Mouse (Mus musculus): Measurements from ENCODE around the gene Tpst1. TPM values are rescaled to one million over a fixed set of nuclear protein-coding genes. Genes with fewer than 3 reads are reported as not detected.

The Tpst1 gene
- polyA plus RNA-seq, 1 experiment from 2014 or later = 55.6 TPM

GRCm38 (mm10) chr5:130059413-130060328 is 13.5 kb upstream of the Tpst1 start:
- Histone ChIP-seq H3K4me3 (no peak overlapping the region), H3K27me3 (replicated peaks; ENCODE audit: low read depth, poor library complexity, severe bottlenecking) (no peaks in the 10 kb centered on the region), H3K36me3 (replicated peaks) (peaks cover 52% of the 10 kb centered on the region), H3K27ac (replicated peaks) (no peak overlapping the region), H3K4me1 (no peaks in the 10 kb centered on the region), H3K9me3 (no peaks in the 10 kb centered on the region)
- WGBS = 75% methylated on average over 12 of the region's 12 CpGs
- no peak for DNase-seq (ENCODE audit: low spot score)

- Histone ChIP-seq H3K4me1 (no peaks in the 10 kb centered on the region), H3K27me3 (replicated peaks; ENCODE audit: low read depth, poor library complexity, severe bottlenecking) (no peaks in the 10 kb centered on the region), H3K9me3 (no peaks in the 10 kb centered on the region), H3K27ac (replicated peaks) (no peak overlapping the region), H3K4me3 (no peak overlapping the region), H3K36me3 (replicated peaks) (peaks cover 47% of the 10 kb centered on the region)
- DNase-seq (ENCODE audit: low spot score) = no peak
- 92% methylated on average over 4 of the region's 4 CpGs for WGBS
These were observed 12.8 kb upstream of the Tpst1 start for GRCm38 (mm10) chr5:130060329-130060665.

GRCm38 (mm10) chr5:130062096-130062495 is 11.0 kb upstream of the Tpst1 start:
- H3K4me1 ChIP-seq = no peaks in the 10 kb centered on the region
- DNase-seq (ENCODE audit: low spot score) = no peak
- no peak overlapping the region for H3K27ac ChIP-seq (replicated peaks)
- 85% methylated on average over 2 of the region's 2 CpGs for WGBS
- no peaks in the 10 kb centered on the region for H3K27me3 ChIP-seq (replicated peaks; ENCODE audit: low read depth, poor library complexity, severe bottlenecking)
- H3K36me3 ChIP-seq (replicated peaks) = peaks cover 42% of the 10 kb centered on the region
- no peak overlapping the region for H3K4me3 ChIP-seq
- no peaks in the 10 kb centered on the region for H3K9me3 ChIP-seq

- H3K4me3 ChIP-seq = no peak overlapping the region
- H3K27me3 ChIP-seq (replicated peaks; ENCODE audit: low read depth, poor library complexity, severe bottlenecking) = no peaks in the 10 kb centered on the region
- WGBS = 84% methylated on average over 2 of the region's 2 CpGs
- no peaks in the 10 kb centered on the region for H3K4me1 ChIP-seq
- no peaks in the 10 kb centered on the region for H3K9me3 ChIP-seq
- no peak overlapping the region for H3K27ac ChIP-seq (replicated peaks)
- peaks cover 36% of the 10 kb centered on the region for H3K36me3 ChIP-seq (replicated peaks)
- no peak for DNase-seq (ENCODE audit: low spot score)
These were observed 9.4 kb upstream of the Tpst1 start for GRCm38 (mm10) chr5:130063760-130064159.

GRCm38 (mm10) chr5:130065579-130065978 is 7.5 kb upstream of the Tpst1 start:
- H3K9me3 ChIP-seq = no peaks in the 10 kb centered on the region; the same call in 1 of the 2 replicates
- no peak overlapping the region for H3K27ac ChIP-seq (replicated peaks)
- H3K36me3 ChIP-seq (replicated peaks) = peaks cover 18% of the 10 kb centered on the region
- no peaks in the 10 kb centered on the region for H3K4me1 ChIP-seq
- WGBS = 96% methylated on average over 1 of the region's 1 CpGs
- no peak for DNase-seq (ENCODE audit: low spot score)
- no peaks in the 10 kb centered on the region for H3K27me3 ChIP-seq (replicated peaks; ENCODE audit: low read depth, poor library complexity, severe bottlenecking)
- no peak overlapping the region for H3K4me3 ChIP-seq

- no peaks in the 10 kb centered on the region; the same call in 1 of the 2 replicates for H3K9me3 ChIP-seq
- no peaks in the 10 kb centered on the region for H3K36me3 ChIP-seq (replicated peaks)
- no peaks in the 10 kb centered on the region for H3K27me3 ChIP-seq (replicated peaks; ENCODE audit: low read depth, poor library complexity, severe bottlenecking)
- no peak overlapping the region for H3K27ac ChIP-seq (replicated peaks)
- WGBS = 75% methylated on average over 3 of the region's 3 CpGs
- no peaks in the 10 kb centered on the region for H3K4me1 ChIP-seq
- no peak for DNase-seq (ENCODE audit: low spot score)
- H3K4me3 ChIP-seq = no peak overlapping the region
These were observed 5.3 kb upstream of the Tpst1 start for GRCm38 (mm10) chr5:130067841-130068264.

- Histone ChIP-seq H3K36me3 (replicated peaks) (no peaks in the 10 kb centered on the region), H3K9me3 (no peaks in the 10 kb centered on the region), H3K27me3 (replicated peaks; ENCODE audit: low read depth, poor library complexity, severe bottlenecking) (peaks cover 19% of the 10 kb centered on the region), H3K4me1 (peaks cover 11% of the 10 kb centered on the region), H3K4me3 (no peak overlapping the region), H3K27ac (replicated peaks) (no peak overlapping the region)
- DNase-seq (ENCODE audit: low spot score) = no peak
- 76% methylated on average over 6 of the region's 6 CpGs for WGBS
These were observed 1.4 kb downstream of the Tpst1 start for GRCm38 (mm10) chr5:130074491-130074890.

- WGBS = 62% methylated on average over 6 of the region's 6 CpGs
These were observed 3.3 kb downstream of the Tpst1 start for GRCm38 (mm10) chr5:130076396-130076795.

GRCm38 (mm10) chr5:130078096-130078833 is 5.1 kb downstream of the Tpst1 start:
- H3K9me3 ChIP-seq = peaks cover 8% of the 10 kb centered on the region; the same call in 1 of the 2 replicates
- H3K4me3 ChIP-seq = 0 out of 2 replicates have a peak overlapping the region, but pooled peaks have one; percentile 88
- H3K27ac ChIP-seq (replicated peaks) = no peak overlapping the region
- peaks cover 29% of the 10 kb centered on the region for H3K36me3 ChIP-seq (replicated peaks)
- H3K27me3 ChIP-seq (replicated peaks; ENCODE audit: low read depth, poor library complexity, severe bottlenecking) = peaks cover 19% of the 10 kb centered on the region
- WGBS = 77% methylated on average over 9 of the region's 9 CpGs
- peaks cover 19% of the 10 kb centered on the region for H3K4me1 ChIP-seq
- DNase-seq (ENCODE audit: low spot score) = no peak

More at GRCm38 (mm10) chr5:130076396-130076795, 3.3 kb downstream of the Tpst1 start:
- peaks cover 5% of the 10 kb centered on the region; the same call in 1 of the 2 replicates for H3K9me3 ChIP-seq
- peaks cover 19% of the 10 kb centered on the region for H3K27me3 ChIP-seq (replicated peaks; ENCODE audit: low read depth, poor library complexity, severe bottlenecking)
- H3K4me1 ChIP-seq = peaks cover 19% of the 10 kb centered on the region
- H3K36me3 ChIP-seq (replicated peaks) = peaks cover 11% of the 10 kb centered on the region
- H3K27ac ChIP-seq (replicated peaks) = no peak overlapping the region
- H3K4me3 ChIP-seq = no peak overlapping the region
- DNase-seq (ENCODE audit: low spot score) = no peak

GRCm38 (mm10) chr5:130078834-130079156 is 5.7 kb downstream of the Tpst1 start:
- Histone ChIP-seq H3K27ac (replicated peaks) (peak overlapping the region; percentile 96), H3K36me3 (replicated peaks) (peaks cover 34% of the 10 kb centered on the region), H3K4me3 (peak overlapping the region; percentile 88), H3K9me3 (peaks cover 8% of the 10 kb centered on the region; the same call in 1 of the 2 replicates), H3K4me1 (peaks cover 19% of the 10 kb centered on the region), H3K27me3 (replicated peaks; ENCODE audit: low read depth, poor library complexity, severe bottlenecking) (peaks cover 19% of the 10 kb centered on the region)
- no peak for DNase-seq (ENCODE audit: low spot score)
- 44% methylated on average over 6 of the region's 6 CpGs for WGBS

- WGBS = under 1% methylated on average over 86 of the region's 86 CpGs
- peaks cover 19% of the 10 kb centered on the region for H3K27me3 ChIP-seq (replicated peaks; ENCODE audit: low read depth, poor library complexity, severe bottlenecking)
- H3K27ac ChIP-seq (replicated peaks) = peak overlapping the region; percentile 96
- H3K4me1 ChIP-seq = peaks cover 19% of the 10 kb centered on the region
- H3K4me3 ChIP-seq = peak overlapping the region; percentile 88
- peaks cover 40% of the 10 kb centered on the region for H3K36me3 ChIP-seq (replicated peaks)
- H3K9me3 ChIP-seq = peaks cover 8% of the 10 kb centered on the region; the same call in 1 of the 2 replicates
- peak; percentile 97 for DNase-seq (ENCODE audit: low spot score)
These were observed 6.3 kb downstream of the Tpst1 start for GRCm38 (mm10) chr5:130079202-130080050.

All from embryonic facial prominence, embryonic 10.5 days (tissue).